Mouse (Mus musculus) embryonic stem cell, embryonic (primary cell): ENCODE data around the gene Irs1.

Experiments used
- CTCF ChIA-PET, 4 experiments: fragments of 300-600 bp in 2 of 4; fragments of 350-600 bp in 2 of 4; sonication (Branson Sonifier 250); formaldehyde crosslinking; loops; one replicate each; lab custom pipeline; 2022; ENCODE audit warnings: inconsistent platforms in 2 of 4; lab: Charles Lee
- POLR2A ChIA-PET, 4 experiments: fragments of 300-600 bp in 2 of 4; fragments of 350-600 bp in 2 of 4; sonication (Branson Sonifier 250); formaldehyde crosslinking; loops; one replicate each; lab custom pipeline; 2022; ENCODE audit warnings: antibody characterized with exemption in 4 of 4, inconsistent platforms in 1 of 4; lab: Charles Lee

Irs1 gene

DNA sequence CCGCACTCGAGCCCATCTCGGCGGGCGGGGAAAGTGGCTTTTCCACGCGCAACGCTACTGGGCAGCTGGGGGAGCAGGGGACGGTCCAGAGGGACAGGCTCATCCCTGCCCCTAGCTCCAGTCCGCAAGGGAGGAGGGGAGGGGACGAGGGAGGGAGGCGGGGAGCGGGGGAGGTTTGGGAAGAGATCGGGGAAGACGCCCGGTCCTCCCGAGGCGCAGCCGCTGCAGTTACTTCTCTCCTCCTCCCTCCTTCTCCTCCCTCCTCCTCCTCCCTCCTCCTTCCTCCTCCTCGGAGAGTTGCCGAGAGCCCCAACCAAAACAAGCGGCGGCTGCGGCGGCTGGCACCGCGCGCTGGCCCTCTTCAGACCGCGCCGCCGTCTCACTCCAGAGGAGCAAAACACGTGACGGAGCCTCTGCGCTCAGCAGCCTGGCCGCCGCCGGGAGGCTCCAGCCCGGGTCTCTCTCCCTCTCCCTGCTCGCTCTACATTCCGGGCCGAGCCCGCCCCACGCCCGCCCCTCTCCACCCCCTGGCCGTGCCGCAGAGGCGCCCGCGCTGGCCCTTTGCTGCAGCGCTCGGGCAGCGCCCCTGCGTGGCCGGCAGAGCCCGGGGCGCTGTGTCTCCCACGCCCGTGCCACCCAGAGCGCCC lies at the start of gene Irs1:
Irs1 (minus strand) TSS at position 266 of the 647 bp plus-strand sequence.
- POLR2A ChIA-PET = interaction anchor here in 3 of 4 experiments (0.6 to 2.1 kb wide), 10 partner anchors 8 to 748 kb away, joined by 3 to 9 read pairs (median 5); partner anchors contain the start of gene Rhbdd1 (in 3 of the 3)
- CTCF ChIA-PET = no interaction called here

- POLR2A ChIA-PET = interaction anchor here in 2 of 4 experiments (1.1 to 2.2 kb wide), 3 partner anchors 12 to 18 kb away, joined by 3 to 5 read pairs (median 3); partner anchors contain the start of gene Rhbdd1 (in 2 of the 2)
- CTCF ChIA-PET = no interaction called here
Observed at GRCm38 (mm10) chr1:82334506-82334905, 43.3 kb upstream of the Irs1 start.

- CTCF ChIA-PET = interaction anchor here in 1 of 4 experiments (0.5 kb wide), 1 partner anchor 667 kb away, joined by 8 read pairs; no protein-coding TSS in a partner anchor
- POLR2A ChIA-PET = no interaction called here
Observed at GRCm38 (mm10) chr1:82329954-82330247, 38.7 kb upstream of the Irs1 start.

- ChIA-PET POLR2A (interaction anchor here in 1 of 4 experiments (0.6 kb wide), 1 partner anchor 31 kb away, joined by 3 read pairs; no protein-coding TSS in a partner anchor), CTCF (interaction anchor here in 1 of 4 experiments (0.5 kb wide), 1 partner anchor 667 kb away, joined by 8 read pairs; no protein-coding TSS in a partner anchor)
Observed at GRCm38 (mm10) chr1:82329237-82329953, 38.2 kb upstream of the Irs1 start.

DNA sequence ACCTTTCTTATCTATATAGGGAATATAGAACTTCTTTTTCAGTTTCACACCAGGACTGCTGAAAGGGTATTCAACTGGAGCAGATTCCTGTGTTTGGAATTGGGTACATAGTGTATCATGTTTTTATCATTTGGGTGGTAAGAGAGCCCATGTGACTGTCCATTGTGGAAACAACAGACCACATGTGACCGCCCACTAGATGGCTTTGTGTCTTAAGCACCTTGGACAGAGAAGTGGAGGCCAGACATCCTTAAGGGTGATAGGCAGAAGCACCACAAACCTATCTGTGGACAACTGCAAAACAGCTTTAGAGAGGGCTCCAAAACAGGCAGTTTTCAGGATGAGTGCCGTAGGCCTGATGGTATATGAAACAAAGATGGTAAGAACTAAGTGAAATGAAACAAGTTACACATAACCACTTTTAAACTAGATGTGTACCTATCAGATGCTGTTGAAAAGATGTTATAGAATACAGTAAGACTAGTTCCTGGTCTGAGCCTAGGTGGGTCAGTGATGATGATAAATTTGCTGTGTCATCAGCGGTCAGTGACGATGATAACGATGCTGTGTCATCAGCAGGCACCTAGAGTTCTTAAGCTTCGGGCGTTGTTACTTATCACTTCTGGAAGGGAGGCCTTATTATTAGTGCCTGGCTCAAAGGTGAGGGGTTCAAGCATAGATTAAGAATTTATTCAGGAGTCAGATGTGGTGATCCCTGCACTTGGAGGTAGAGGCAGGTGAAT lies 37.0 kb upstream of the Irs1 start:
- ChIA-PET POLR2A (interaction anchor here in 3 of 4 experiments (0.7 to 1.8 kb wide), 3 partner anchors 9 to 12 kb away, joined by 3 to 6 read pairs (median 3); partner anchors contain the start of gene Rhbdd1 (in 1 of the 3)), CTCF (no interaction called here)

- CTCF ChIA-PET = interaction anchor here in 1 of 4 experiments (0.6 kb wide), 1 partner anchor 286 kb away, joined by 3 read pairs; no protein-coding TSS in a partner anchor
- POLR2A ChIA-PET = interaction anchor here in 2 of 4 experiments (0.6 to 1.4 kb wide), 4 partner anchors 9 to 405 kb away, joined by 3 to 5 read pairs (median 3); no protein-coding TSS in a partner anchor
Observed at GRCm38 (mm10) chr1:82326120-82326519, 34.9 kb upstream of the Irs1 start.

DNA sequence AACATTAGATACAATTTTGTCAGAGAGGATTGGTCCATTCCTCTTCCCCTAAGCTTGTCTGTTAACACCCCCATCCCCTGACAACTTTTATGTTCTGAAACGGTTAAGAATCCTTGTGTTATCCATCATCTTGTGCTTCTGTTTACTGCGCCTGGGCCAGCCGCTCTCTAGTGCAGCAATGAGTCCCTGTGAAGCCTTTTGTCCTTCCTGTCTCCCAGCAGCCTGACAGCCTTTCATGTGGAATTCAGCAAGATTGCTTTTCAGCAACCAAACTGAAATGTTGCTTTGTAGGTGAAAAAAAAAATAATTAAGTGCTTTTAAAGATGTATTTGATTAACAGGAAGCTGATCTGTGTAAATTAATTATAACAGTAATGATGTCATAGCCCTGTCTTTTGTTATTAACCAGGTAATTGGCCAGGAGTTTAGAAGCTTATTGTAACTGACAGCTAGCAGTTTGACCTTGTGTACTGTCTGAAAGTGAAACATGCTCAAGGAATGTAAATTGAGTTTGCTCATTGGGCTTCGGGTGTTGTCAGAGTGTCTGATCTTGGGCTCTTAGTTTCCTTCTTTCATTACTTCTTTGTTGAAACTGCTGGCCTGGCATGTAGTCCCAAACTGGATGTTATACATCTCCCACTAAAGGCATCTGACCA lies 33.0 kb upstream of the Irs1 start:
- ChIA-PET CTCF (no interaction called here), POLR2A (interaction anchor here in 2 of 4 experiments (0.7 to 1.4 kb wide), 3 partner anchors 8 to 1665 kb away, joined by 3 read pairs; partner anchors contain the start of gene Rhbdd1 (in 1 of the 2))

GRCm38 (mm10) chr1:82321441-82321840 lies 30.2 kb upstream of the Irs1 start:
- ChIA-PET CTCF (no interaction called here), POLR2A (interaction anchor here in 1 of 4 experiments (0.6 kb wide), 1 partner anchor 516 kb away, joined by 3 read pairs; no protein-coding TSS in a partner anchor)

DNA sequence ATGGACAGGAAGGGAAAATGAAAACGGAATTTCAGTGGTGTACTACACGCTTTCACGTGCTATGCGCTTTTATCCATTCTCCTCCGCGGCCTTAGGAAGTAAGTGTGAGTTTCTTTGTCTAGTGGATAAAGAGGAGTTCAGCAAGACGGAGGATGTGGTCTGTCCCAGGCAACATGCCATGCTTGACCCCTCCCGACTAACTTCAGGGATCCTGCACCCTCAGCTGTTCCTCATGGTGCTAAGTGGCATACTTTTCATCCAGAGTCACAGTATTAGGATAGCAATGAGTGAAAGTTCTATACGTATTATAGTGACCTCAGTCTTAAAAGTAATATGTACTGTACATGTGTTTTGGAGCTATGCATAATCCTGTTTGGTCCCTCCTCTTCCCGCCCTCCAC lies 29.6 kb upstream of the Irs1 start:
- ChIA-PET CTCF (interaction anchor here in 1 of 4 experiments (0.6 kb wide), 1 partner anchor 269 kb away, joined by 3 read pairs; no protein-coding TSS in a partner anchor), POLR2A (no interaction called here)

DNA sequence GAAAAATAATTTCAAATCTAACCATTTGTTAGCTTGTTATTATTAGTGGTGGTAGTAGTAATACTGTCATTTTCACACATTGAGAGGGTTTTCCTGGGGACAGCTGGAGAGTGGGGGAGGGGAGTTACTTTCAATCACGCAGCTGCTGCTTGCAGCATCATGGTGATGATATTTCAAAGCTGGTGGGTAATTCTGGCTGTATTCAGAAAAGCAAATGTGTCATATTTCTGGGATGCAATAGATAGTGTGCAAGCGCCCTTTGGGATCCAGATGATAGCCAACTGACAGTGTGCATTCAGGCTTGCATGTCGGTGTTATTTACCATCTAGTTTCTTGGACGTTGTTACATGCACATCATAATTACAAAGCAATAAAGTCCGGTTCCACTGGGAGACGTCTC lies 29.2 kb upstream of the Irs1 start:
- ChIA-PET CTCF (interaction anchor here in 1 of 4 experiments (0.6 kb wide), 1 partner anchor 268 kb away, joined by 3 read pairs; no protein-coding TSS in a partner anchor), POLR2A (no interaction called here)

GRCm38 (mm10) chr1:82316746-82317126 lies 25.5 kb upstream of the Irs1 start:
- CTCF ChIA-PET = interaction anchor here in 1 of 4 experiments (0.8 kb wide), 1 partner anchor 9 kb away, joined by 3 read pairs; no protein-coding TSS in a partner anchor
- POLR2A ChIA-PET = interaction anchor here (0.6 to 2.1 kb wide), 28 partner anchors 8 to 843 kb away, joined by 3 to 15 read pairs (median 4); partner anchors contain the start of gene Irs1 (in 2 of the 4)

GRCm38 (mm10) chr1:82316111-82316745 lies 25.0 kb upstream of the Irs1 start, which contains the start of gene Rhbdd1:
Rhbdd1 (plus strand) TSS chr1:82316452.
- CTCF ChIA-PET = interaction anchor here in 2 of 4 experiments (0.6 to 0.8 kb wide), 2 partner anchors 8 to 22 kb away, joined by 3 read pairs; no protein-coding TSS in a partner anchor
- POLR2A ChIA-PET = interaction anchor here (0.6 to 2.1 kb wide), 29 partner anchors 8 to 523 kb away, joined by 3 to 15 read pairs (median 4); partner anchors contain the start of gene Irs1 (in 2 of the 4)

DNA sequence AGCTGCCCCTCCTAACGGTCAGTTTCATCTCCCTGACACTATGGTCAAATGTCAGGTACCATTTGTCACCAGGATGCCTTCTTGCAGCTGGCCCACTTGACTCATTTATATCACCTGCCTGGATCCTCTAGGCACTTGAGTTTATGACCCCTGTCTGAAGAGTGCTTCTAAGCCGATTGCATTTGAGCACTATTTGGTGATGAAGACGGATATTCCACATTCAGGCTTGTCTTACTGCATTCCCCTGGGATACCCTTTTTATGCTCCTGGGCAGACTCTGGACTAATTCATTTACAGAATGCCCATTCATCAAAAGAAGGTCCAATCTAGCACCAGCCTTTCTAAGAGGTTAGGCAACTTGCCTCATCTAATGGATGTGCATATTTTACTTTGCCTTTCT lies 13.3 kb upstream of the Irs1 start:
- CTCF ChIA-PET = no interaction called here
- POLR2A ChIA-PET = no interaction called here

DNA sequence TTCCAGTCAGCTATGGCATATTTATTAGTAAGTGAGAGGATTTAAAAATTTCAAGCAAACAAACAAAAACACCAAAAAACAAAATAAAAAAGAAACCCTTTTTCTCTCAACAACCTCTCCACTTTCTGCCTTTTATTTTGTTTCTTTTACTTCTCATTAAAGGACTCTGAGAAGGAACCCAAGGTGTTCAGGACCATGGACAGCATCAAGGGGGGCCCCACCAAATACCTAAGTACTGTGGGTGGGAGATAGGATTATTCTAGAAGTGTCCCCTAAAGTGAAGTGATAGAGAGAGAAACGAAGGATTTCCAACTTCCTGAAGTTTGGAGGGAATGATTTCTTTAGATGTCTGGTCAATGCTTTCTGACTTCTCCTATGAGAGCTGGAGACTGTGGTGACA lies 7.4 kb upstream of the Irs1 start:
- ChIA-PET CTCF (interaction anchor here in 1 of 4 experiments (0.7 kb wide), 1 partner anchor 144 kb away, joined by 3 read pairs; no protein-coding TSS in a partner anchor), POLR2A (interaction anchor here in 1 of 4 experiments (1.2 to 1.4 kb wide), 2 partner anchors 18 to 19 kb away, joined by 3 to 4 read pairs; partner anchors contain the start of gene Rhbdd1)

DNA sequence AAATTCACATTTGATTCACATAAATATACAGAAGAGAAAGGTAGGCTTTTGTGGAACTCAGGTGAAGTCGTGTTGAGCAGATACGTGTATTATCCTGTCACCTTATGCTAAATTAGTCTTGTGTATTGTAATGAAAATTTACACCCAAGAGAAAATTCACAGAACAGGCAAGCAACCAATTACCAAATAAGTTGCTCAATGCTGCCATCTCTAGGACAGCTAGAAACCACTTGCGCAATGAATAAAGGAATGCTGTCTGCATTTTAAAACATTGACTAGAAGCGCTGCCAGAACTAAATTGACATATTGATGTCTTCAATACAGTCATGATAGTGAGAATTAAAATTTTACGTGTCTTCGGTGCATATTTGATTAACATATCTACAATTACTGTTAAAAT lies 2.9 kb upstream of the Irs1 start:
- ChIA-PET POLR2A (interaction anchor here in 1 of 4 experiments (0.9 kb wide), 1 partner anchor 22 kb away, joined by 4 read pairs; the partner anchor contains the start of gene Rhbdd1), CTCF (interaction anchor here in 1 of 4 experiments (1.0 kb wide), 1 partner anchor 22 kb away, joined by 3 read pairs; no protein-coding TSS in a partner anchor)

DNA sequence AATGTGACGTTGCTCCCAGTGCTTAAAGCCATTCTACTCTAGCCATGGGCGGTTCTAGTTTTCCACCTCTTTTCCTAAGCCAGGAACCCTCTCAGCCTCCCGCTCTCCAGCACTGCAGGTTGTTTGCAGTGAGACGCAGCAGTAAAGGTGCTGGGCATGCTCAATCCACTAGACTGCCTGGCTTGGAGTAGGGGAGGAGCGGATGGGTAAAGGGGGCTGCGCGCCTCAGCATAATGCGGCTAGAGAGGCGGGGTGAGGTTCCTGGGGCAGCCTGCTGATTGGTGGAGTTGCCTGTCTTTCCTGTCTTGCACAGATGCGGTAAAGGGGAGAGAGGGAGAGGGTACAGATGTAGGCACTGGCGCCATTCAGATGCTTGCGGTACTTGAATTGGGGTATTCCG lies 1.6 kb upstream of the Irs1 start:
- POLR2A ChIA-PET = interaction anchor here in 1 of 4 experiments (0.5 kb wide), 1 partner anchor 1964 kb away, joined by 4 read pairs; no protein-coding TSS in a partner anchor
- CTCF ChIA-PET = no interaction called here
